Mouse (Mus musculus) heart, embryonic 11.5 days (tissue): ENCODE data around the gene Col6a6. TPM values are rescaled to one million over a fixed set of nuclear protein-coding genes. Genes with fewer than 3 reads are reported as not detected.

ENCODE experiments used
- ATAC-seq: fragments of 200-750 bp; cut with Nextera tagmentation; replicated peaks from 2 replicates; pipeline ENCODE4 v1.8.0; 2017; ENCODE audit warnings: moderate library complexity; ENCODE audit not compliant: insufficient number of reproducible peaks, low FRiP score, low TSS enrichment
- H3K27ac ChIP-seq: fragments of 300-500 bp; sonication (generic); 2 replicates; pipeline ENCODE4 v1.5.1; 2014; ENCODE audit warnings: mild to moderate bottlenecking, low read depth, low read length
- H3K27me3 ChIP-seq: fragments of 300-500 bp; sonication (generic); 2 replicates; pipeline ENCODE4 v1.6.1; 2014; ENCODE audit warnings: mild to moderate bottlenecking, low read length, mixed read lengths; ENCODE audit not compliant: control insufficient read depth, insufficient read depth
- H3K36me3 ChIP-seq: fragments of 300-500 bp; sonication (generic); 2 replicates; pipeline ENCODE4 v1.6.1; 2014; ENCODE audit warnings: mild to moderate bottlenecking, low read length, moderate library complexity, mixed read lengths; ENCODE audit not compliant: control insufficient read depth, insufficient read depth
- H3K4me1 ChIP-seq: fragments of 300-500 bp; sonication (generic); 2 replicates; pipeline ENCODE4 v1.6.1; 2014; ENCODE audit warnings: low read length; ENCODE audit not compliant: control insufficient read depth, insufficient read depth
- H3K4me2 ChIP-seq: fragments of 300-500 bp; sonication (generic); 2 replicates; pipeline ENCODE4 v1.6.1; 2014; ENCODE audit warnings: mild to moderate bottlenecking, moderate library complexity
- H3K4me3 ChIP-seq: fragments of 300-500 bp; sonication (generic); 2 replicates; pipeline ENCODE4 v1.5.1; 2014; ENCODE audit warnings: low read depth, low read length
- H3K9ac ChIP-seq: fragments of 300-500 bp; sonication (generic); 2 replicates; pipeline ENCODE4 v1.6.1; 2014; ENCODE audit warnings: mild to moderate bottlenecking, low read depth, low read length, moderate library complexity
- H3K9me3 ChIP-seq: fragments of 300-500 bp; sonication (generic); replicated peaks from 2 replicates; pipeline ENCODE4 v1.6.1; 2016; ENCODE audit warnings: low read length; ENCODE audit not compliant: control insufficient read depth
- WGBS: fragments of 180-500 bp; shearing (Covaris S2); extraction: QIAGEN DNeasy Blood & Tissue Kit; methylation state at CpG from one replicate; pipeline ENCODE4 v1.1.7; 2014; ENCODE audit not compliant: insufficient replicate concordance; 5-methylcytosine and 5-hydroxymethylcytosine counted together
- polyA plus RNA-seq: library from polyadenylated mRNA; unstranded; fragments of >200 nt; fragmentation: Nextera tagmentation; extraction: Ambion mirVana; gene quantifications from 2 replicates; pipeline ENCODE4 v1.2.1, GENCODE M21; 2014

The Col6a6 gene
- polyA plus RNA-seq, 1 experiment from 2014 or later = 0.69 TPM

DNA sequence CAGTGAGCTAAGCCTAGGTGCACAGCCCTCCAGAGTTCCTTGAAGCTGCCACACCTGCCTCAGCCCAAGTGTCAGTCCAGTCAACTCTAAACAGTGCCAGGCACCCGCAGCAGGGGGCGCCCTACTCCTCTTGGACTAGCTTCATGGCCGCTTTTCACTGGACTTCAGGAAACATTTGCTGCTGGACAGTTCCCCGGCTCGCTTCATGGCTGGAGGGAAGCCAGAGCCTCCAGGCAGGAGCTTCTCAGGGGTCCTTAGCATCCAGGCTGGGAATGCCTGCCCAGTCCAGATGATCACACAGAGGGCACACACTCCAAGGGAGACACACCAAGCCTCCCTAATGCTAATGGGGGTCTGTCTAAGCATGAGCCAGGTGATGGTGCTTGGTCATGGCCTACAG is 134.1 kb downstream of the Col6a6 start:
- Histone ChIP-seq H3K4me1 (peaks cover 14% of the 10 kb centered on the region), H3K9ac (no peak overlapping the region), H3K9me3 (no peaks in the 10 kb centered on the region), H3K4me3 (no peak overlapping the region), H3K27me3 (peaks cover 3% of the 10 kb centered on the region; the same call in 1 of the 2 replicates), H3K27ac (no peak overlapping the region), H3K4me2 (no peak overlapping the region), H3K36me3 (no peaks in the 10 kb centered on the region)
- ATAC-seq = no peak
- 5% methylated on average over 5 of the region's 5 CpGs for WGBS

GRCm38 (mm10) chr9:105693056-105693455 is 134.9 kb downstream of the Col6a6 start:
- H3K9me3 ChIP-seq = no peaks in the 10 kb centered on the region
- H3K4me3 ChIP-seq = no peak overlapping the region
- H3K36me3 ChIP-seq = no peaks in the 10 kb centered on the region
- H3K4me1 ChIP-seq = peaks cover 8% of the 10 kb centered on the region
- no peak overlapping the region for H3K27ac ChIP-seq
- WGBS = 75% methylated on average over 9 of the region's 9 CpGs
- ATAC-seq = no peak
- H3K4me2 ChIP-seq = no peak overlapping the region
- peaks cover 3% of the 10 kb centered on the region; the same call in 1 of the 2 replicates for H3K27me3 ChIP-seq
- H3K9ac ChIP-seq = no peak overlapping the region

DNA sequence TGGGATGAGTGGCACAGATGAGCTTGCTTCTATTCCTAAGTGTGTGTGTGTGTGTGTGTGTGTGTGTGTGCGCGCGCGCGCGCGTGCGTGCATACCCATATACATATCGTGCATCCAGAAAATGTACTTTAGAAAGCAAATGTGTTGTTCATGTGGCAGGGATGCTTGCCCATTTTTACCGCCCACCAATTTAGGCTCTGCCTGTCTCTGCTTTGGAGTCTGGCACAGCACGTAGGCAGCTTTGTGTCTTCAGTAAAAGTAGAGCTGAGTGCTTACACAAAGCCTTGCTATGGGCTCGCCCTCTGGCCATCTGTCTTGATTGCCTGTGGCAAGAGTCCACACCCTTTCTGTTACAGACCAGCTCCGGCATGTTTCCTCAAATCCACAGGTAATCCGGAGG is 135.5 kb downstream of the Col6a6 start:
- H3K4me1 ChIP-seq = peaks cover 5% of the 10 kb centered on the region
- H3K9ac ChIP-seq = no peak overlapping the region
- no peaks in the 10 kb centered on the region for H3K36me3 ChIP-seq
- no peak overlapping the region for H3K27ac ChIP-seq
- H3K27me3 ChIP-seq = peaks cover 3% of the 10 kb centered on the region; the same call in 1 of the 2 replicates
- ATAC-seq = no peak
- WGBS = 93% methylated on average over 14 of the region's 14 CpGs
- no peak overlapping the region for H3K4me2 ChIP-seq
- H3K4me3 ChIP-seq = no peak overlapping the region
- no peaks in the 10 kb centered on the region for H3K9me3 ChIP-seq

DNA sequence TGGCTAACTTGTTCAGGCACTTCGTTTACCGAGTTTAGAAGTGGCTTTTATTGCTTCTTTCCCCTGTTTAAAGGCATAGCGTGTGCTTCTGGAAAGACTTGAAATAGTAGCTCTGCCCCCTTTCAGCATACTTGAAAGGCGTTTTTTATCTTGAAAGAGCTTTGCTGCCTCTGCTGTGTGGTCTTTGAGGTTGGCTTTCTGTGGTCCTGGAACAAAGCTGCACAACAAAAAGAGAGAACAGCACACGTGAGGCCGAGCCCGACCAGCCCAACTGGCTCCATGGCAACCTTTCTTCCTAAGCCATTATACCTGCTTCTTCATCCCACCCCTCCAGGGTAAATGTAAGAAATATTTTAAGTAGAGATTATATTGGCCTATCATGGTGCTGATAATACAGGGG is 138.5 kb downstream of the Col6a6 start:
- Histone ChIP-seq H3K27me3 (no peaks in the 10 kb centered on the region), H3K9me3 (no peaks in the 10 kb centered on the region), H3K9ac (no peak overlapping the region), H3K27ac (no peak overlapping the region), H3K4me1 (peaks cover 3% of the 10 kb centered on the region), H3K4me3 (no peak overlapping the region), H3K36me3 (peaks cover 8% of the 10 kb centered on the region), H3K4me2 (no peak overlapping the region)
- WGBS = 72% methylated on average over 7 of the region's 7 CpGs
- no peak for ATAC-seq

DNA sequence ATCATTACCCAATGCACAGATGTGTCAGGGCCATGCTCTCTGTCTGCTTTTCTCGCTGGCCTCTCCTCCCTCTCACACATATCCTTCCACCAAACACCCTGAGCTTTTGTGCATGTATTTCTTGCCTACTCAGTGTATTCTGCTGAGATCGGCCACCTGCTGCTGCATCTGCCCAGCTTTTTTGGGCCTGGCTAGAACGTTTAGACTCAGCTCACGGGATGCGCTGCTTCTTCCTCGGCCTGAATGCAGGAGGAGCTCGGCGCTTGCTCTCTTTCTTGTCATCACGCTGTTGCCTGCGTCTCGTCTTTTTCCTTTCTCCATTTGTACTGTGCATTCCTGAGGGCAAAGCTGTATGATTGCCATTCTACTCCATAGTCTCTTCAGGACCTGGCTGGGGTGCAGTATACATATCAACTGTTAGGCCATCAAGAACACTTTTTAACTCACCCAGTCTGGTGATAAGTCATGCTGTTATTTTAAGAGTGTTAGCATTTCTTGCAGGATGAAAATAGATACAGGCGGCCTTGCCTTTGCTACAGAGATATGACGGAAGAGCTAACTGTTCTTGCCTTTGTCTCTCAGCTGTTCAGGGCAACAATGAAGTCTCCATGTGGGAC is 143.3 kb downstream of the Col6a6 start:
- Histone ChIP-seq H3K27me3 (no peaks in the 10 kb centered on the region), H3K9me3 (no peaks in the 10 kb centered on the region), H3K4me3 (no peak overlapping the region), H3K36me3 (peaks cover 8% of the 10 kb centered on the region), H3K9ac (0 out of 2 replicates have a peak overlapping the region, but pooled peaks have one; percentile 10), H3K27ac (peak overlapping the region; percentile 79), H3K4me2 (peak overlapping the region; percentile 32), H3K4me1 (peaks cover 7% of the 10 kb centered on the region)
- WGBS = 52% methylated on average over 13 of the region's 13 CpGs
- ATAC-seq = peak; percentile 57

DNA sequence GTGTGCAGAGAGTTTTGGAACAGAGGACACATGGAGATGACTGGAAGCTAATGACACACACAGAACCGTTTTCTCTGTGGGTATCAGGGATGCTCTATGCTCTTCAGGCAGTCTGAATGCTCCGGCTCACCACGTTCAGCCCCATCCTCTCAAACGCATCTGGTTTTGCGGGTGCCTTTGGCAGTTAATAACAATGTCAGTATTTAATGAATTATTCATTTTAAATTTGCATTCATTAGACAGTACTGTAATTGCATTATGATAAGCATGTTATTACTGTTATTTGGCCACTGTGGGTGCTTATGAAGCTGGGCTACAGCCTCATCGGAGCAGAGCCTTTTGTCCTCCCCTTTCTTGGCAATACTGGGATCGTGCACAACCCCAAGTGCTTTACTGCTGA is 146.6 kb downstream of the Col6a6 start:
- H3K4me2 ChIP-seq = no peak overlapping the region
- H3K4me1 ChIP-seq = peaks cover 7% of the 10 kb centered on the region
- no peak for ATAC-seq
- no peaks in the 10 kb centered on the region for H3K9me3 ChIP-seq
- H3K27me3 ChIP-seq = no peaks in the 10 kb centered on the region
- H3K27ac ChIP-seq = no peak overlapping the region
- H3K9ac ChIP-seq = no peak overlapping the region
- no peak overlapping the region for H3K4me3 ChIP-seq
- H3K36me3 ChIP-seq = peaks cover 9% of the 10 kb centered on the region; the same call in 1 of the 2 replicates
- 93% methylated on average over 7 of the region's 7 CpGs for WGBS

GRCm38 (mm10) chr9:105675941-105676340 is 152.0 kb downstream of the Col6a6 start:
- Histone ChIP-seq H3K4me3 (no peak overlapping the region), H3K9ac (no peak overlapping the region), H3K4me1 (no peaks in the 10 kb centered on the region), H3K27me3 (no peaks in the 10 kb centered on the region), H3K27ac (no peak overlapping the region), H3K4me2 (no peak overlapping the region), H3K36me3 (peaks cover 12% of the 10 kb centered on the region), H3K9me3 (no peaks in the 10 kb centered on the region)
- no peak for ATAC-seq
- WGBS = 80% methylated on average over 11 of the region's 11 CpGs

- Histone ChIP-seq H3K36me3 (peaks cover 6% of the 10 kb centered on the region; the same call in 1 of the 2 replicates), H3K9ac (no peak overlapping the region), H3K27ac (no peak overlapping the region), H3K4me2 (no peak overlapping the region), H3K4me3 (no peak overlapping the region), H3K9me3 (no peaks in the 10 kb centered on the region), H3K4me1 (no peaks in the 10 kb centered on the region), H3K27me3 (no peaks in the 10 kb centered on the region)
- WGBS = 68% methylated on average over 2 of the region's 2 CpGs
- no peak for ATAC-seq
These were observed 155.9 kb downstream of the Col6a6 start for GRCm38 (mm10) chr9:105672032-105672431.

DNA sequence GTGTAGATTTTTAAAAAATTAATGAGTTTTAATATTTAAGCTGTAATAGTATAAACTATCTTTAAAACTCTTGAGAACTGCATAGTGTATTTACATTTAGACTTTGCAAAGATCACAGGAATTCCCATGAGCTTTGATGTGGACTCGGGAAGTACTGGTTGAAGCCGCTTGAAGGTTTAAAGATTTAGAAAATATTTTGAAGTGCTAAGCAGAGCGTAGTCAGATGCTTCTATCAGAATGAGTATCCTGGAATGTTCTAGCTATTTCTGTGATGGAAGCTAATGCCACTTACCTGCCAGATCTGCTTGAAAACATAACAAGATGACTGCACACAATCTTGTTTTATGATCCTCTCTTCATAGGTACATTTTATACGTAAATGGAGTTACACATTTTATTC is 157.0 kb downstream of the Col6a6 start:
- H3K9me3 ChIP-seq = no peaks in the 10 kb centered on the region
- ATAC-seq = no peak
- no peak overlapping the region for H3K27ac ChIP-seq
- no peak overlapping the region for H3K9ac ChIP-seq
- no peaks in the 10 kb centered on the region for H3K27me3 ChIP-seq
- no peak overlapping the region for H3K4me2 ChIP-seq
- peaks cover 6% of the 10 kb centered on the region; the same call in 1 of the 2 replicates for H3K36me3 ChIP-seq
- WGBS = 88% methylated on average over 4 of the region's 4 CpGs
- no peak overlapping the region for H3K4me3 ChIP-seq
- H3K4me1 ChIP-seq = no peaks in the 10 kb centered on the region
